Mouse (Mus musculus) cerebellum, adult 11 months (tissue): ENCODE results near the gene Apol9a.
"Not testable (repeated sequence)": the region's sequence is repeated elsewhere in the genome, so short reads cannot be mapped to it uniquely, and the experiment has no call there.

Experiments used
- DNase-seq: peaks from one replicate; pipeline ENCODE4 v3.0.0; 2022

Gene Apol9a

GRCm38 (mm10) chr15:77411035-77411434 lies at the start of gene Apol9a:
Apol9a (minus strand) TSS chr15:77411135.
- not testable (repeated sequence) for DNase-seq

- not testable (repeated sequence) for DNase-seq
Measured at GRCm38 (mm10) chr15:77449927-77450326, 39.0 kb upstream of the Apol9a start.

GRCm38 (mm10) chr15:77447392-77447791 lies 36.5 kb upstream of the Apol9a start, which contains the start of gene Apol7b:
Apol7b (minus strand) TSS chr15:77447492.
- DNase-seq: not testable (repeated sequence)

- DNase-seq: not testable (repeated sequence)
Measured at GRCm38 (mm10) chr15:77445668-77446067, 34.7 kb upstream of the Apol9a start.

- DNase-seq: not testable (repeated sequence)
Measured at GRCm38 (mm10) chr15:77444746-77445145, 33.8 kb upstream of the Apol9a start.

- not testable (repeated sequence) for DNase-seq
Measured at GRCm38 (mm10) chr15:77428690-77429448, 17.9 kb upstream of the Apol9a start.

GRCm38 (mm10) chr15:77422925-77423324 lies 12.0 kb upstream of the Apol9a start:
- not testable (repeated sequence) for DNase-seq

DNA sequence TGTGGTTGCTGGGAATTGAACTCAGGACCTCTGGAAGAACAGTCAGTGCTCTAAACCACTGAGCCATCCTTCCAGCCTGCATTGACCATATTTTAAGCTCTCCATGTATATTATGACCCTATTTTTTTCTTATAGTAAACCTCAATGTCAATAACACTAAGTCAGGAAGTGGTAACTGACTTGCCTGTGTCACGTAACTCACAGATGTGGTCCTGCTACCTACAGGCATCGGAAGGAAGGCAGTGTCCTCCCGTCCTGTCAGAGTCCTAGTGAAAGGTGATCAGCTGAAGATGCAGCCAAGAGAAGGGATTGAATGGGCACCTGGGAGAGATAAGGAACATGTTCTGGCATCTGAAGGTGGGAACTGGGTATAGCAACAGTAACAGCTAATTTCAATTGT lies 8.7 kb upstream of the Apol9a start:
- not testable (repeated sequence) for DNase-seq

- not testable (repeated sequence) for DNase-seq
Measured at GRCm38 (mm10) chr15:77416655-77417333, 5.9 kb upstream of the Apol9a start.

- not testable (repeated sequence) for DNase-seq
Measured at GRCm38 (mm10) chr15:77415653-77416052, 4.7 kb upstream of the Apol9a start.

DNA sequence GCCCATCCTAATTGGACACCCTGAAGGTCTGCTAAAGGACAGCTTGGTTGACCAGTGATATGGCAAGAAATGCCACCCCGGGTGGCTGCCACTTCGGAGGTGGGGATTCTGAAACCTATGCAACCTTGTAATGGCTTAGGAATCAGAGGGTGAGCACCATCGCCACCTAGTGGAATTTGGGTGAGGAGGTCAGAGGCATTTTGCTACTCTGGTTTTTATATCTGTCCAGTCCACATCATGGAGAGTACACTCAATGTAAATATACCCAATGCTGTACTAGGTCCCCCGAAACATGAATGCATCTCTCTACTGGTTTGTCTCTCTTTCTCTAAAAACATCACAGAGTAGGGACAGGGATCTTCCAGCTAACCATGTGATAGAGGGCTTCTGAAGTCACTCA lies 1.8 kb upstream of the Apol9a start:
- DNase-seq: not testable (repeated sequence)

DNA sequence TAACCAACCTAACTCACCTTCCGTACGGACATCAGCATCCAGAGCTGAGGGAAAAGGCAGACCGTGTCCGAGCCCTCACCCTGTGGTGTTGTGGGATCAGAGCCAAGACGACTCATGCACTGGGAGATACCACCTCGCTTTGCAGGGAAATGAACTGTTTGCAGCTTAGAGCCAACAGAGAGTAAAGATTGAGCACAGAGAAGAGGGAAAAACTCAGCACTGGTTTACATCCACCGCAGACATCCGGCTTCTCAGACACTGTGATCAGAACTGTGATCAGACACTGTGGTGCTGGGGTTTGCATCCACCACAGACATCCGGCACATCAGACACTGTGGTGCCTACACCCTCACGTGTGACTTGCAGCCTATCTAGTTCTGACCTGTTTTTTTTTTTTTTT lies 4.6 kb downstream of the Apol9a start:
- DNase-seq: not testable (repeated sequence)

GRCm38 (mm10) chr15:77399027-77399426 lies 11.9 kb downstream of the Apol9a start, which contains the start of gene Apol7a:
Apol7a (minus strand) TSS chr15:77399110.
- DNase-seq: not testable (repeated sequence)

GRCm38 (mm10) chr15:77397450-77398132 lies 13.3 kb downstream of the Apol9a start:
- not testable (repeated sequence) for DNase-seq

GRCm38 (mm10) chr15:77393832-77394231 lies 17.1 kb downstream of the Apol9a start:
- DNase-seq: not testable (repeated sequence)

GRCm38 (mm10) chr15:77387462-77387861 lies 23.5 kb downstream of the Apol9a start:
- DNase-seq: no peak

DNA sequence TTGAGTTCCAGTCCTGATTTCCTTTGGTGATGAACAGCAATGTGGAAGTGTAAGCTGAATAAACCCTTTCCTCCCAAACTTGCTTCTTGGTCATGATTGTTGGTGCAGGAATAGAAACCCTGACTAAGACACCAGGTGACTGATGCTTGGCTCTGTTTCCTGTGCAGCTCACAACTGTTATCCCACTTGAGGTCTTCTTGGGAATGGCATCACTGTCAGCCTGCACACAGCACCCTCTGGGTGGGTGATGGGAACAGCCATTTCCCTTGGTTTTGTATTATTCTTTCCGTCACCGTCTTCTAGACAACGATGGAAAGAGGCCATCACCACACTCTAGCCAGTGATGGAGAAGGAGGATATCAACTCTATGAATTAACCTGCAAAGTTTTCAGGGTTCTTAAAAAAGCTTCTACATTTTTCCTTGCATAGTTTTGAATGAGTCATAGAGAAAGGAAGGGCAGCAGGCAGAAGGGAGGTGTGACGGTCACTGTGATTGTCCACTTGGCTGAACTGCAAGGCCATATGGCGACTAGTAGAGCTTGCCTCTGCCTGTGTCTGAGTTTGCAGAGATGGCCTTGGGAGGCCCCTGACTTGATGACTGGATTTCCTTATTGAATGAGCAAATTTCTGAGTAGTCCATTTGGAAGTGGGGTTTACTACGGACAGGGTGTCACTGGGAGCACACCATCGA lies 26.4 kb downstream of the Apol9a start:
- DNase-seq: no peak

DNA sequence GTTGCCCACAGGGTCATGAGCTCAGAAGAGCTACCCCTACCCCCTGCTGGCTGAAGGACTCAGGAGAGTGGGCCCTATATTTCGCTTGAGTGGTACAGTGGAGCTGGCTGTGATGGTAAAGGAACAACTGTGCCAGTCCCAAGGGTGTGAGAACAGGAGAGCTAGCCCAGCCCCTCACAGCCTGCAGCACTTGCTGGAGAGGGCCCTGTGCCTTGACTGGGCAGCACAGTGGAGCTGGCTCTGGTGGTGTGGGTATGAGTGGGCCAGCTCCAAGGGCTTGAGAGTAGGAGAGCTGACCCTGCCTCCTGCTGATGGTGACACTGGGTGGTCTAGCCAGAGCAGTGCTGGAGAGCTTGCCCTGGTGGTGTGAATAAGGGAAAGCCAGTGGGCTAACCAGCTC lies 28.1 kb downstream of the Apol9a start:
- no peak for DNase-seq

DNA sequence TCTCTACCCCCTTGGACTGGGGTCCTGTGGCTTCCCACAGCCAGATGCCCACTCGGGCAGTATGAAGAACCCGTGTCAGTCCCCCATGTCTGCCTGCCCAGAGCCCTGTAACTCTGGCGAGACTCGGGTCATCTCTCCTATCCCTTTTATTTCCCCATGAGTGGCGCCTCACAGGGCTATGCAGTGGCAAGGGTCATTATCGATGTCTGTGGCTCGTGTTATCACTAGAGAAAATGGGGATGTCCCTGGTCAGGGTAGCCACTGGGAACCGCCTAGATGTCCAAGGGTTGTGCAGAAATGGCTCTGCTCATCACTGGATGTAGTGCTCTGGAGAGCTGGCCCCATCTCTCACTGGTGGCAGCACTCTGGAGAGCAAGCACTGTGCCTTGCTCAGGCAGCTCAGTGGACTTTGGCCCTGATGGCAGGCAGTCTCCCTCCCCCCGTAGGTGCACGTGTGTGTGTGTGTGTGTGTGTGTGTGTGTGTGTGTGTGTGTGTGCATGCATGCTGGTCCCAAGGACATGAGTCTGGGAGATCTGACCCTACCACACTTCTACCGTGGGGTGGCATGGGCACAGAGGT lies 28.6 kb downstream of the Apol9a start:
- no peak for DNase-seq

GRCm38 (mm10) chr15:77381481-77381880 lies 29.5 kb downstream of the Apol9a start:
- no peak for DNase-seq

- no peak for DNase-seq
Measured at GRCm38 (mm10) chr15:77379921-77380320, 31.0 kb downstream of the Apol9a start.

DNA sequence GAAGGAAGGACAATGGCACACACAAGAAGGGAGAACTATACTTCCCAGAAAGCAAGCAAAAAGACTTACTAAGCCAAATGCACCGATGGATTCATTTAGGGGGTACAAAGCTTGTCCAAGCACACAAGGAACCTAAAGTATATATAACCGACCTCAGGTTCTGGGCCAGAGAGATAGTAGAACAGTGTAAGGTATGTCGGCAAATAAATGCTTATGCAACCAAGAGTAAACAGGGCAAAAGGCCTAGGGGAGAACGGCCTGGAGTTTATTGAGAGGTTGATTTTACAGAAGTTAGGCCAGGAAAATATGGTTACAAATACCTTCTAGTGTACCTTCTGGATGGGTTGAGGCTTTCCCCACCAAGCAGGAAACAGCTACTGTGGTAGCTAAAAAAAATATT lies 33.5 kb downstream of the Apol9a start:
- no peak for DNase-seq
